Mouse (Mus musculus) forebrain, embryonic 13.5 days (tissue): ENCODE data around the gene Trappc2l. TPM values are rescaled to one million over a fixed set of nuclear protein-coding genes. Genes with fewer than 3 reads are reported as not detected.
A peak's percentile ranks its signal among the peaks of the same experiment; 100 is the strongest.
"Not testable (repeated sequence)": the region's sequence is repeated elsewhere in the genome, so short reads cannot be mapped to it uniquely, and the experiment has no call there.

Source experiments
- ATAC-seq: fragments of 200-750 bp; cut with Nextera tagmentation; 2 replicates; pipeline ENCODE4 v1.8.0; 2017
- H3K27ac ChIP-seq: fragments of 300-500 bp; sonication (generic); 2 replicates; pipeline ENCODE4 v1.5.1; 2015; ENCODE audit warnings: inconsistent platforms, mild to moderate bottlenecking, moderate library complexity
- H3K27me3 ChIP-seq: fragments of 300-500 bp; sonication (generic); 2 replicates; pipeline ENCODE4 v1.6.1; 2015; ENCODE audit warnings: mild to moderate bottlenecking, inconsistent platforms
- H3K36me3 ChIP-seq: fragments of 300-500 bp; sonication (generic); 2 replicates; pipeline ENCODE4 v1.6.1; 2015; ENCODE audit warnings: mild to moderate bottlenecking, inconsistent platforms; ENCODE audit not compliant: poor library complexity, severe bottlenecking
- H3K4me1 ChIP-seq: fragments of 300-500 bp; sonication (generic); 2 replicates; pipeline ENCODE4 v1.6.1; 2015; ENCODE audit warnings: inconsistent platforms
- H3K4me2 ChIP-seq: fragments of 300-500 bp; sonication (generic); 2 replicates; pipeline ENCODE4 v1.6.1; 2015; ENCODE audit warnings: inconsistent platforms, mild to moderate bottlenecking, moderate library complexity
- H3K4me3 ChIP-seq: fragments of 300-500 bp; sonication (generic); 2 replicates; pipeline ENCODE4 v1.5.1; 2015; ENCODE audit warnings: mild to moderate bottlenecking, inconsistent platforms
- H3K9ac ChIP-seq: fragments of 300-500 bp; sonication (generic); 2 replicates; pipeline ENCODE4 v1.6.1; 2015; ENCODE audit warnings: mild to moderate bottlenecking, inconsistent platforms
- H3K9me3 ChIP-seq: fragments of 300-500 bp; sonication (generic); replicated peaks from 2 replicates; pipeline ENCODE4 v1.6.1; 2016; ENCODE audit warnings: inconsistent platforms
- WGBS: fragments of 180-500 bp; shearing (Covaris S2); methylation state at CpG from one replicate; pipeline ENCODE4 v1.1.7; 2015; 5-methylcytosine and 5-hydroxymethylcytosine counted together
- polyA plus RNA-seq: library from polyadenylated mRNA; unstranded; fragments of >200 nt; fragmentation: Nextera tagmentation; extraction: Ambion mirVana; gene quantifications from 2 replicates; pipeline ENCODE4 v1.2.1, GENCODE M21; 2015

Trappc2l gene
- polyA plus RNA-seq, 1 experiment from 2014 or later: 69.3 TPM

GRCm38 (mm10) chr8:122573176-122573575 is 38.3 kb upstream of the Trappc2l start:
- H3K27me3 ChIP-seq, H3K9me3 ChIP-seq, ATAC-seq, H3K27ac ChIP-seq, H3K9ac ChIP-seq, H3K4me3 ChIP-seq, H3K4me2 ChIP-seq: not testable (repeated sequence)
- Histone ChIP-seq H3K36me3 (peaks cover 45% of the 10 kb centered on the region), H3K4me1 (peaks cover 53% of the 10 kb centered on the region)
- WGBS: 29% methylated on average over 4 of the region's 4 CpGs

DNA sequence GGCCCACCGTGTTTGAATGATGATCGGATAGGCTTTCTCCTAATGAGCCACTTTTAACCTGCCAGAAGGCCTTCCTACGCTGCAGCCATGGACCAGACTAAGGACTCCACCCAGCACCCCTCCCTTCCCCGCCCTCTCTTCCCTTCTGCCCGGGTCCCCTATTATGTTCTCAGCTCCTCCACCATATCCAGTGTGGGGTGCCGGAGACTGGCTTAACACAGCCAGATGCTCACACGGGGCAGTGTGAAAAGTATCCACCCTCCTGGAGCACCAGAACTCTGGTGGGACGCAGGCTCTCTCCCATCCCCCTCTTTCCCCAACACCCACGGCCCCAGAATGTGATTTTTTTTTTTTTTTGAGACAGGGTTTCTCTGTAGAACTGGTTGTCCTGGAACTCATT is 37.9 kb upstream of the Trappc2l start:
- no peak overlapping the region for H3K9ac ChIP-seq
- no peak overlapping the region for H3K4me3 ChIP-seq
- no peak overlapping the region for H3K4me2 ChIP-seq
- no peak overlapping the region for H3K27ac ChIP-seq
- H3K9me3 ChIP-seq: no peaks in the 10 kb centered on the region
- peaks cover 45% of the 10 kb centered on the region for H3K36me3 ChIP-seq
- WGBS: 43% methylated on average over 9 of the region's 9 CpGs
- no peak for ATAC-seq
- no peaks in the 10 kb centered on the region for H3K27me3 ChIP-seq
- peaks cover 50% of the 10 kb centered on the region for H3K4me1 ChIP-seq

- Histone ChIP-seq H3K27ac (no peak overlapping the region), H3K4me2 (no peak overlapping the region), H3K36me3 (peaks cover 43% of the 10 kb centered on the region), H3K4me1 (peaks cover 43% of the 10 kb centered on the region), H3K27me3 (no peaks in the 10 kb centered on the region), H3K9me3 (no peaks in the 10 kb centered on the region), H3K4me3 (no peak overlapping the region), H3K9ac (no peak overlapping the region)
- no peak for ATAC-seq
- WGBS: 71% methylated on average over 3 of the region's 3 CpGs
Observed at GRCm38 (mm10) chr8:122574264-122574663, 37.2 kb upstream of the Trappc2l start.

DNA sequence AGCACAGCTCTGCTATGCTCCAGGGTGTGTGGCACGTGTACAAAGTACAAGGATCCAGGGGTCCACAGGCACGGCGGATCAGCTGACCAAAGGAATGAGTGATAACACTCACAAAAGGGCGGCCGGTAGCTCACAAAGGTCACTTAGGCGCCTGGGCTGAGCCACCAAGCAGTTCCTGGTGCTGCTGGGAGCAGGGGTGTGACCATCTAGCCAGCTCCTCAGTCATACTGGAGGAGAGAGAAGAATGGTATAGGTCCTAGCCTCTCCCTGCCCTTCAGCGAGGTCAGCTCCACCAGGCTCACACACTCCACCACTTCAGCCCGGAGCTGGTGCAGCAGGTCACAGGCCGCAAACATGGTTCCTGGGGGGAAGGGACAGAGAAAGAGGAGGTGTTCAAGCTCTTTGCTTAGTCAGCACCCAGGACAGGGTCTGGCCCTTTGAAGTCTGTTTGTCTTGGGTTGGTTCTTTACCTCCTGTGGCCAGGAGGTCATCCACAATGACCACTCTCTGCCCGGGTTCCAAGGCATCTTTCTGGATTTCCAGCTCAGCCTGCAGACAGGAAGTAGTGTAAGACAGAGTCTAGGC is 36.7 kb upstream of the Trappc2l start:
- Histone ChIP-seq H3K4me2 (peak overlapping the region; percentile 92; the same call in 1 of the 2 replicates), H3K9me3 (no peaks in the 10 kb centered on the region), H3K9ac (no peak overlapping the region), H3K4me1 (peaks cover 38% of the 10 kb centered on the region), H3K27ac (no peak overlapping the region), H3K27me3 (no peaks in the 10 kb centered on the region), H3K36me3 (peaks cover 38% of the 10 kb centered on the region), H3K4me3 (no peak overlapping the region)
- 66% methylated on average over 10 of the region's 10 CpGs for WGBS
- ATAC-seq: no peak

GRCm38 (mm10) chr8:122575286-122575685 is 36.2 kb upstream of the Trappc2l start:
- WGBS: 80% methylated on average over 8 of the region's 8 CpGs
- Histone ChIP-seq H3K27me3 (no peaks in the 10 kb centered on the region), H3K36me3 (peaks cover 33% of the 10 kb centered on the region), H3K4me3 (peak overlapping the region; percentile 66; the same call in 1 of the 2 replicates), H3K4me1 (peaks cover 34% of the 10 kb centered on the region), H3K27ac (no peak overlapping the region), H3K9ac (peak overlapping the region; percentile 89; the same call in 1 of the 2 replicates), H3K4me2 (peak overlapping the region; percentile 92), H3K9me3 (no peaks in the 10 kb centered on the region)
- no peak for ATAC-seq

- Histone ChIP-seq H3K4me1 (peaks cover 34% of the 10 kb centered on the region), H3K27ac (peak overlapping the region; percentile 57; the same call in 1 of the 2 replicates), H3K9ac (peak overlapping the region; percentile 89), H3K9me3 (no peaks in the 10 kb centered on the region), H3K4me3 (peak overlapping the region; percentile 66), H3K27me3 (no peaks in the 10 kb centered on the region), H3K4me2 (peak overlapping the region; percentile 92), H3K36me3 (peaks cover 26% of the 10 kb centered on the region)
- 18% methylated on average over 21 of the region's 21 CpGs for WGBS
- ATAC-seq: peak; percentile 43
Observed at GRCm38 (mm10) chr8:122575735-122576647, 35.4 kb upstream of the Trappc2l start.

DNA sequence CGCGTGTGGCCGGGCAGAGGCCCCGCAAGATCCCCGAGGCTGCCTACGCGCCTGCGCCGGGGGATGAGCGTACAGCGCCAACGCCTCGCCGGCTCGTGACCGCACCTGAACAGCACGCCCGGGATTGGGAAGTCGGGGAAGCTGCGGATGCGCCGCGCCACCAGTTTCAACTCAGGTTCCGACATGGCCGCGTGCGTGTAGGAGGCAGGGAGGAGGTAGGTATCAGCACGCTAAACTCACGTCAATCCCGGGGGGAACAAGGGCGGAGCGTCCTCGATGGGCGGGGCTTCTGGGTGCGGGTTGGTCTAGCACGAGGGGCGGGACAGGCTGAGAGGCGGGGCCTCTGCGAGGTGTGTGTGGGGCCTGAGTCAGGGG is 34.8 kb upstream of the Trappc2l start, which contains the start of gene Aprt:
TSS of gene Aprt (minus strand) at position 262 of the 375 bp plus-strand sequence.
- H3K27ac ChIP-seq: peak within 1 kb of the TSS; percentile 57
- peak within 1 kb of the TSS; percentile 92 for H3K4me2 ChIP-seq
- H3K9ac ChIP-seq: peak within 1 kb of the TSS; percentile 89
- WGBS: under 1% methylated on average over 39 of the region's 39 CpGs
- H3K36me3 ChIP-seq: peaks cover 19% of the 10 kb centered on the region
- peak within 1 kb of the TSS; percentile 66 for H3K4me3 ChIP-seq
- peaks cover 34% of the 10 kb centered on the region for H3K4me1 ChIP-seq
- H3K27me3 ChIP-seq: no peaks in the 10 kb centered on the region
- no peaks in the 10 kb centered on the region for H3K9me3 ChIP-seq
- ATAC-seq: peak; percentile 95

- Histone ChIP-seq H3K36me3 (peaks cover 15% of the 10 kb centered on the region), H3K9ac (peak overlapping the region; percentile 89), H3K4me3 (peak overlapping the region; percentile 66), H3K27ac (no peak overlapping the region), H3K4me1 (peaks cover 34% of the 10 kb centered on the region), H3K9me3 (no peaks in the 10 kb centered on the region), H3K4me2 (peak overlapping the region; percentile 92), H3K27me3 (no peaks in the 10 kb centered on the region)
- peak; percentile 28; the same call in 1 of the 2 replicates for ATAC-seq
- WGBS: 40% methylated on average over 10 of the region's 10 CpGs
Observed at GRCm38 (mm10) chr8:122577116-122577515, 34.3 kb upstream of the Trappc2l start.

GRCm38 (mm10) chr8:122579196-122579595 is 32.2 kb upstream of the Trappc2l start:
- Histone ChIP-seq H3K27ac (no peak overlapping the region), H3K27me3 (no peaks in the 10 kb centered on the region), H3K4me2 (no peak overlapping the region), H3K36me3 (no peaks in the 10 kb centered on the region), H3K4me1 (peaks cover 26% of the 10 kb centered on the region), H3K9me3 (no peaks in the 10 kb centered on the region), H3K9ac (no peak overlapping the region), H3K4me3 (no peak overlapping the region)
- no peak for ATAC-seq
- 21% methylated on average over 7 of the region's 7 CpGs for WGBS

GRCm38 (mm10) chr8:122580926-122581325 is 30.5 kb upstream of the Trappc2l start:
- Histone ChIP-seq H3K9me3 (no peaks in the 10 kb centered on the region), H3K27me3 (no peaks in the 10 kb centered on the region; the same call in 1 of the 2 replicates), H3K4me2 (no peak overlapping the region), H3K4me3 (no peak overlapping the region), H3K27ac (no peak overlapping the region), H3K4me1 (peaks cover 14% of the 10 kb centered on the region), H3K36me3 (no peaks in the 10 kb centered on the region), H3K9ac (no peak overlapping the region)
- ATAC-seq: no peak
- 78% methylated on average over 13 of the region's 15 CpGs for WGBS

DNA sequence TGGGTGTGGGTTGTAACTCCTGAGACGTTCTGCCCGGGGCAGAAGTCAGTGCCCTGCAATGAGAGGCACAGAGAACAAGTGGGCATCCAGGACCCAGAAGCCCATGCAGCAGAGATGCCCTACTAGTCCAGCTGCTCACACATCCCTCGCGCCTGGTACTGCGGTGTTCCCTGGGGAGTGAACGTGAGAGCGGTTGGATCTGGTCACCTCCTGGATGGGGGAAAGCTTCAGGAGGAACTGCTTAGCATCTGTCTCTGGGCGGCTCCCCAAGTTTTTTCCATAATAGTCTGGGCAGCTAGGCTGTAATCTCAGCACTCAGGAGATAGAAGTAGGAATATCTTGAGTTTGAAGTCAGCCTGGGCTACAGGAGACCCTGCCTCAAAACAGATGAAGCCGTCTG is 26.5 kb upstream of the Trappc2l start:
- no peak for ATAC-seq
- Histone ChIP-seq H3K9ac (no peak overlapping the region), H3K4me3 (no peak overlapping the region), H3K9me3 (no peaks in the 10 kb centered on the region), H3K4me1 (peaks cover 8% of the 10 kb centered on the region), H3K27ac (no peak overlapping the region), H3K4me2 (no peak overlapping the region), H3K27me3 (no peaks in the 10 kb centered on the region; the same call in 1 of the 2 replicates), H3K36me3 (no peaks in the 10 kb centered on the region)
- 89% methylated on average over 9 of the region's 9 CpGs for WGBS

DNA sequence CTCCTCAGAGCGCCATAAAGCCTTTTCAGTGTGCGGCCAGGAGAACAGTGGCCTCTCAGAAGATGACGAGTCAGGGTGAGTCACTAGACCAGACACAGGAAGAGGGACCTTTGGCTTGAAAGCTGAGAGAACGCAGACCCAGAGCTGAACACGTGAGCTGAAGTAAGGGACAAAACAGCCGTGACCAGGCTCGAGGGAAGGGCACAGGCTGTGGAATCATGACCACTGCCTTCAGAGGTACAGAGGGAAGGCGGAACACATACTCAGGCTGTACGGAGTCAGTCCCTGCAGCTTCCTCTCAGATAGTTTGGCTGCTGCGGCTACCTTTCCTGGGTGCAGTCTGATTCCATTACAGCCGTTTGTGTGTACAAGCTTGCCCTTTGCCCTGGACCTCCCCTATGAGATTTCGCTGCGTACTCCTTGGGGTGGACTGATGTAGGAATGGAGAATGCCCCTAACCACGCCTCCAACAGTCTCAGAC is 26.0 kb upstream of the Trappc2l start:
- 76% methylated on average over 14 of the region's 14 CpGs for WGBS

More for the DNA sequence above, 26.0 kb upstream of the Trappc2l start:
- H3K27ac ChIP-seq: no peak overlapping the region
- H3K9me3 ChIP-seq: no peaks in the 10 kb centered on the region
- no peak overlapping the region for H3K4me2 ChIP-seq
- no peak for ATAC-seq
- H3K36me3 ChIP-seq: no peaks in the 10 kb centered on the region
- no peak overlapping the region for H3K9ac ChIP-seq
- H3K27me3 ChIP-seq: no peaks in the 10 kb centered on the region; the same call in 1 of the 2 replicates
- H3K4me1 ChIP-seq: peaks cover 8% of the 10 kb centered on the region
- H3K4me3 ChIP-seq: no peak overlapping the region
